Mouse (Mus musculus) brain, embryonic 14.5 days (tissue): Measurements from ENCODE around the gene Clcn2. TPM values are rescaled to one million over a fixed set of nuclear protein-coding genes. Genes with fewer than 3 reads are reported as not detected.

Source experiments
- DNase-seq: peaks from one replicate; pipeline ENCODE4 v3.0.0-alpha.2; 2011; ENCODE audit warnings: low read depth
- CTCF ChIP-seq: fragments of 200-500 bp; IDR thresholded peaks from 2 replicates; pipeline ENCODE4 v1.5.1; 2012; ENCODE audit warnings: inconsistent platforms, mild to moderate bottlenecking, moderate library complexity, borderline replicate concordance; ENCODE audit not compliant: insufficient read depth, insufficient read length; ENCODE audit errors: extremely low read depth
- POLR2A ChIP-seq: fragments of 200-500 bp; IDR thresholded peaks from 2 replicates; pipeline ENCODE4 v1.6.1; 2012; ENCODE audit warnings: mild to moderate bottlenecking, inconsistent platforms, borderline replicate concordance; ENCODE audit not compliant: poor library complexity, insufficient read depth, insufficient read length, severe bottlenecking; ENCODE audit errors: extremely low read depth
- polyA plus RNA-seq: library from polyadenylated mRNA; depleted of rRNA; stranded (reverse); fragments of >200 nt; gene quantifications from 2 replicates; pipeline ENCODE4 v1.2.3, GENCODE M21; 2012

The Clcn2 gene
- polyA plus RNA-seq, 1 experiment: 80.4 TPM

DNA sequence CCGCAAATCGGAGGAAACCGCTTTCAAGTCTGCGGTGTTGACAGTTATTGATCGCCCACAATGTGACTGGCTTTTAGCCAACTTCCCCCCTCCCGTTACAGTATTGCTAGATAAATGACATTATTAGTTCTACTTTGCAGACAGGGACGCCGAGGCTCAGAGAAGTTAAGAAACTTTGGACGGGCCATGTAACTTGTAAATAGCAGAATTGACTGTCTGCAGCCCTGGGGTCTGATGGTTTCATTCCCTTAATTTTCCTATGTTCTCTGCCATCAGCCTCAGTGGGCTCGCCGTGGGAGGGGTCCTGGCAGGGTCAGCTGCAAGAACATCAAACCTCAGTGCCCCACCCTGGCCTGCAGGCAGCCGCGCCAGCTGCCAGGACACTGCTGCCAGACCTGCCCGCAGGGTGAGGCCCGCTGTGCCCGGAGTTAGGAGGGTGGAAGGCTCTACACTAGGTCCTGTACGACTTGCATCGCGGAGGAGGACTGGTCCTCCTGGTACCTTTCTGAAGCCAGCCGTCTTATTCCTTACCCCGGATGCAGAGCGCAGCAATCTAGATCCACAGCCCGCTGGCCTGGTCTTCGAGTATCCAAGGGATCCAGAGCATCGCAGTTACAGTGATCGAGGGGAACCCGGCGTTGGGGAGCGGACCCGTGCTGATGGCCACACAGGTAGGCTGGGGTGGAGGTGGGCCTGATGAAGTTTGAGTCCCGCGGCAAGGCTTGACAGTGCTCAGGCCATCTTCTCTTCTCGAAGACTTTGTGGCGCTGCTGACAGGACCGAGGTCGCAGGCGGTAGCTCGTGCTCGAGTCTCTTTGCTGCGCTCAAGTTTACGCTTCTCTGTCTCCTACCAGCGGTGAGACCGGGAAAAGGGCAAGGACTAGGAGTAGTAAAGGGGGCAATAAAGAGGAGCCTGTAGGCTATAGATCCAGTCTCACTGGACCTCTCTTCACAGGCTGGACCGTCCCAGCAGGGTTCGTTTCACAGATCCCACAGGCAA, 16.5 kb upstream of the Clcn2 start, which contains the start of gene Thpo:
Thpo (minus strand) TSS at position 781 of the 1,000 bp plus-strand sequence.
- TF ChIP-seq CTCF (peak; percentile 23; the same call in 1 of the 2 replicates), POLR2A (no peak)
- DNase-seq: peak; percentile 48

DNA sequence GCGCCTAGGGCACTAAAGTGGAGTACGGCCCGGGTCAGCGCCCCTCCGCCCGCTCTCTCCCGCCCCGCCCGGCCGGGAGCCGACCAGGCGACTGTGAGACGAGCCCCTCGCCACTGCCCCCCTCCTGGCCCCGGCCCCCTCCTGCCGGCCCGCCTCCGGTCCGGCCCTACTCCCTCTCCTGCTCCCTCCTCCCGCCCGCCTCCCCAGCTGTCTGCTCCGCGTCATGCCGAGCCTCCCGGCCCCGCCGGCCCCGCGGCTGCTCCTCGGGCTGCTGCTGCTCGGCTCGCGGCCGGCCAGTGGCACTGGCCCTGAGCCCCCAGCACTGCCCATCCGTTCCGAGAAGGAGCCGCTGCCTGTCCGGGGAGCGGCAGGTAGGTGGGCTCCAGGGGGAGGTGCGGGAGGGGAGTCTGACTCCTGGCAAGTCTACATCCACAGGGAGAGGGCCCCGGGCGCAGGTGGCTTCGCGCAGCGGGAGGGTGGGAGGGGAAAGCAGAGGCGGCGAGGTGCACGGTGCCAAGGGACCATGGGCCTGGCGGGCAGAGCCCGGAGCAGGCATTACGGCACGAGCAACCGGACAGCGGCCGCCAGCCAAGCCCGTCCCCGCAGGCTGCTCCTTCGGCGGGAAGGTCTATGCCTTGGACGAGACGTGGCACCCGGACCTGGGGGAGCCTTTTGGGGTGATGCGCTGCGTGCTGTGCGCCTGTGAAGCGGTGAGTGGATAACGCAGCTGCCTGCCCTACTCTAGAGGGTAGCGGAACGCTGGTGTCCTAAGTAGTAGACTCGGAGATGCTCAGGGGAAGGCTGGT, 15.6 kb upstream of the Clcn2 start, which contains the start of gene Chrd:
Chrd (plus strand) TSS at position 203 of the 806 bp plus-strand sequence.
- TF ChIP-seq POLR2A: no peak
- no peak for TF ChIP-seq CTCF
- peak; percentile 74 for DNase-seq

GRCm38 (mm10) chr16:20732251-20732924, 14.8 kb upstream of the Clcn2 start:
- TF ChIP-seq POLR2A: no peak
- no peak for TF ChIP-seq CTCF
- peak; percentile 67 for DNase-seq

DNA sequence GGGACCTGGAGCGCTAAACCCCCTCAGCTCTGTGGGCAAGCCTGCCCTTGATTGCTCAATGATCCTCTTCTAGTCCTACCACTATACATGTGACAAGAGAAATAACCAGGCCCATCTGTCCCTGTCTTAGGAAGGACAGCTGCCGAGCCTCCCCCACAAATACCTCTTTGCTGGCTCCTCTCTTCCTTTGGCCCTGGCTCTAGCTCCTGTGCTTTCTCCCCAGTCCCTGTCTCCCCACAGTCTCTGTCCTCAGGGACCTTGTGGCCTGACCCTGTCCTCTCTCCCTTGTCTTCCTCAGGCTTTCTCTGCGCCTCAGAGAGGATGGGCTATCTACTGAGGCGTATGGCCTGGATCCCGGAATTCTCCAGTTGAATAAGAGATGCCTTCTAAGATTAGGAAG, 14.1 kb upstream of the Clcn2 start:
- TF ChIP-seq CTCF (no peak), POLR2A (no peak)
- DNase-seq: peak; percentile 42

DNA sequence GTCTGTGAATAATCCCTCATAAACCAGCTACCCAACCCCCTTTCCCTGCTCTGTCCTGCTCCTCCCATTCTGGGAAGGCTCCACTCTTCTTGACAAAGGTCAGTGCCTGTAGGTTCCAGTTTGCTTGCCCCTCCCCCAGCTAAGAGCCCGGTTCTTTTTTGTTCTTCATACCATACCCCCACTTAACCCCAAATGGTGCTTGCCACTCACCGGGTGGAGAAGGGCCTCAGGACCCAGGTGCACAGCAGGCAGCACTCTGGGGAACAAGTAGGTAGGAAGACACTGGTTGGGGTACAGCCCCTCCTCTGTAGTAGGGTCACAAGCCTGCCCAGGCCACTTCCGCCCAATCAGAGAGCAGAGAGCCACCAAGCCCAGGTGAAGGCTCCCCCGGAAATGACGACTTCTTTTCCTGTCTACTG, 12.8 kb upstream of the Clcn2 start:
- TF ChIP-seq CTCF (no peak), POLR2A (no peak)
- DNase-seq: no peak

- no peak for TF ChIP-seq CTCF
- no peak for TF ChIP-seq POLR2A
- DNase-seq: no peak
Measured at GRCm38 (mm10) chr16:20726384-20726783, 8.8 kb upstream of the Clcn2 start.

- TF ChIP-seq CTCF: no peak
- no peak for TF ChIP-seq POLR2A
- DNase-seq: no peak
Measured at GRCm38 (mm10) chr16:20725750-20726149, 8.2 kb upstream of the Clcn2 start.

DNA sequence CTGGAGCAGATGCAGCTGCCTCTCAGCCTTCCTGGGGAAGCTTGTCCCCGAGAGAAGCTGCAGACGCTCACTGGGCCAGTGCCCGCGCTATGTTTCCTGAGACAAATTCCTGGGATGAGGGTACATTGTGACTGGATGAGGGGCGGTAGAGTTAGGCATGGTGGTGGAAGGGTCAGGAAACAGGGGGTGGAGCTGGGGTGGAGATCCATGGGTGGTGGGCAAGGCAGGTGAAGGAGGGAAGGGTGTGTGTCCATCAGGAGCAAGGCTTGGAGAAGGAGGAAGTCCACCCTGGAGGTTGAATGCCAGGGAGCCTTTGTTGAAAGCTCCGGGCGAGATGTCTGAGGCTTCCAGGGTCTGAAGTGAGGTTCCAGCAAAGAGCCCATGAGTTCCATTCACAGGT, 7.8 kb upstream of the Clcn2 start:
- DNase-seq: no peak
- TF ChIP-seq CTCF (no peak), POLR2A (no peak)

DNA sequence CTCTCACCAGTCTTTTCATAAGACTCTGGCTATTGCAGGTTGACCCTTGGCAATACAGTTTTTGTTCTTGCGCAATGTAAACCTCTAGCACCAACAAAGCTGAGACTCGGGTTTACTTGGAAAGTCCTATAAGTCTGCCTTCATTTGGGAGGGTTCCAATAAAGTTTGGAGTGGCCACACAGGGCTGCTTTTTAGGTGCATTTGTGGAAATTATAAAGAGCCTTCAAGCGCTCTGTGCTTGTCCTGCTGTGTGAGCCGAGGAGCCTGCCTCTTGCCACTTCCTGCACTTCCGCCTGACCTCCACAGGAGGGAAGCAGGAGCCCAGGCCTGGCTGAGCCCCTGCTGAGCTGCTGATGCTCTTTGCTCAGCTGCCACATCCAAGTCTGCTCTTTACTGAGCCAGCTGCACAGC, 6.8 kb upstream of the Clcn2 start:
- TF ChIP-seq CTCF (peak; percentile 75), POLR2A (no peak)
- peak; percentile 72 for DNase-seq

DNA sequence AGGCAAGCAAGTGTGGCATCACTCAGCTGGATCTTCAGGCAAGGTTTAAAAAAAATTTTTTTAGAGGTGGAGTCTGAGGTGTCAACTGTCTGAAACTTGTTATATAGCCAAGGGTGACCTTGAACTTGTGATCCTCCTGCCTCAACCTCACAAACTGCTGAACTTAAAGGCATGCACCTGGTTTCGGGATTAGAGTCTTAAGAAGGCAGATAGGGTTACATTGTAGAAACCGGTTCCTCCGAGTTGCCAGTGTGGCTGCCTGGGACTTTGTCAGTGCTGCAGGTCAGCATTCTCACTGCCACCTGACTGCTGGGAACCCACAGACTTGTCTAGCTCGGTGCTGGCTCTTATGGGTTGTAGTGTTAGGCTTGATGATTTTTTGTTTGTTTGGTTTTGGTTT, 5.7 kb upstream of the Clcn2 start:
- no peak for DNase-seq
- TF ChIP-seq CTCF: no peak

DNA sequence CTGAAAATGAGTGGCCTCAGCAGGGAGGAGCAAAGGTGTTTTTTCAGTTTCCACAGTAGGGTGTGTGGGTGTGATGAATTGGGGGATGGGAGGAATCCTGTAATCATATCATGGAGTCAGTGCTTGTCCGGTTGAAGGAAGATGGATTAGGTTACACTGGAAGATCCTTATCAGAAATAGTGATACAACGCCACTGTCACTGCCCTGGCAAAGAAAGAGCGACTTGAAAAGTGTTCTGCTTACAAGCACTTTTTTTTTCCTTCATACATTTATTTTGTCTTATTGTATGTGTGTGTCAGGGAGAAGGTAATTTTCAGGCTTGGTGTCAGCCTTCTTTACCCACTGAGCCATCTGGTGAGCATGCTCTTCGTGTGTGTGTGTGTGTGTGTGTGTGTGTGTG, 5.2 kb upstream of the Clcn2 start:
- TF ChIP-seq CTCF: no peak
- no peak for TF ChIP-seq POLR2A
- no peak for DNase-seq

DNA sequence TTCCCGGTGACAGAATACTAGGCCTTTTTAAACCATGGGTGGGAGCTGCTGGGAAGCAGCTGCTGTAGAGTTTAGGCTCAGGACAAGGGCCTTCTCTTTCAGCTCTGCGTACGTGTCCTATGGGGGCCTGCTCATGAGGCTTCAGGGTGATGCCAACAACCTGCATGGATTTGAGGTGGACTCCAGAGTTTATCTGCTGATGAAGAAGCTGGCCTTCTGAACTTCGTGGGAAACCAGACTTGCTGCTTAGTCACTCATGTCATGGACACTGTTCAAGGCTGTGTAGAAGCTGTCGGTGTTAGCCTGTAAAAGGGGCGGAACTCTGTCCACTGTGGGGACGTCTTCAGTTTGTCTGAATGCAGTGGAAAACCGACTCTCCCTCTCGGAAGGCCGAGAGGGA, 4.3 kb upstream of the Clcn2 start:
- no peak for TF ChIP-seq POLR2A
- TF ChIP-seq CTCF: no peak
- DNase-seq: no peak
